Mouse (Mus musculus) forebrain, embryonic 15.5 days (tissue): ENCODE measurements at regions not wholly inside any gene's neighbourhood (a gene's known extent, or its start where the extent isn't known, plus 50 kb on each side); places are given as distances from the start of the nearest gene placed in this dataset.

ENCODE experiments used
- ATAC-seq: fragments of 200-750 bp; cut with Nextera tagmentation; replicated peaks from 2 replicates; pipeline ENCODE4 v1.8.0; 2017; ENCODE audit warnings: mild to moderate bottlenecking, moderate TSS enrichment, moderate library complexity
- H3K27ac ChIP-seq: fragments of 300-500 bp; sonication (generic); replicated peaks from 2 replicates; pipeline ENCODE4 v1.5.1; 2015; ENCODE audit warnings: mild to moderate bottlenecking, inconsistent platforms
- H3K27me3 ChIP-seq: fragments of 300-500 bp; sonication (generic); 2 replicates; pipeline ENCODE4 v1.6.1; 2015; ENCODE audit warnings: inconsistent platforms
- H3K36me3 ChIP-seq: fragments of 300-500 bp; sonication (generic); 2 replicates; pipeline ENCODE4 v1.6.1; 2015; ENCODE audit warnings: mild to moderate bottlenecking, inconsistent platforms
- H3K4me1 ChIP-seq: fragments of 300-500 bp; sonication (generic); 2 replicates; pipeline ENCODE4 v1.6.1; 2015; ENCODE audit warnings: inconsistent platforms
- H3K4me2 ChIP-seq: fragments of 300-500 bp; sonication (generic); replicated peaks from 2 replicates; pipeline ENCODE4 v1.6.1; 2015; ENCODE audit warnings: mild to moderate bottlenecking, inconsistent platforms
- H3K4me3 ChIP-seq: fragments of 300-500 bp; sonication (generic); 2 replicates; pipeline ENCODE4 v1.5.1; 2015; ENCODE audit warnings: mild to moderate bottlenecking, inconsistent platforms
- H3K9ac ChIP-seq: fragments of 300-500 bp; sonication (generic); replicated peaks from 2 replicates; pipeline ENCODE4 v1.6.1; 2015; ENCODE audit warnings: mild to moderate bottlenecking, inconsistent platforms
- H3K9me3 ChIP-seq: fragments of 300-500 bp; sonication (generic); 2 replicates; pipeline ENCODE4 v1.6.1; 2016; ENCODE audit warnings: inconsistent platforms
- WGBS: fragments of 180-500 bp; shearing (Covaris S2); methylation state at CpG from one replicate; pipeline ENCODE4 v1.1.7; 2015; ENCODE audit warnings: mixed read lengths; 5-methylcytosine and 5-hydroxymethylcytosine counted together

GRCm38 (mm10) chr6:140816359-140816758 lies 87.3 kb downstream of the Gm11077 start:
- 19% methylated on average over 1 of the region's 1 CpGs for WGBS
- H3K4me2 ChIP-seq: no peak overlapping the region
- H3K4me3 ChIP-seq: no peak overlapping the region
- H3K9me3 ChIP-seq: no peaks in the 10 kb centered on the region
- H3K27ac ChIP-seq: no peak overlapping the region
- no peaks in the 10 kb centered on the region for H3K36me3 ChIP-seq
- H3K27me3 ChIP-seq: no peaks in the 10 kb centered on the region
- H3K4me1 ChIP-seq: no peaks in the 10 kb centered on the region
- H3K9ac ChIP-seq: no peak overlapping the region
- ATAC-seq: no peak

- Histone ChIP-seq H3K9me3 (no peaks in the 10 kb centered on the region), H3K27ac (no peak overlapping the region), H3K4me3 (no peak overlapping the region), H3K36me3 (no peaks in the 10 kb centered on the region), H3K27me3 (no peaks in the 10 kb centered on the region), H3K4me1 (no peaks in the 10 kb centered on the region), H3K9ac (no peak overlapping the region), H3K4me2 (no peak overlapping the region)
- 60% methylated on average over 6 of the region's 6 CpGs for WGBS
- ATAC-seq: no peak
Measured at GRCm38 (mm10) chr6:140816831-140817230, 87.7 kb downstream of the Gm11077 start.

GRCm38 (mm10) chr6:140819451-140819878 lies 90.4 kb downstream of the Gm11077 start:
- no peaks in the 10 kb centered on the region for H3K27me3 ChIP-seq
- WGBS: 79% methylated on average over 8 of the region's 8 CpGs
- no peak overlapping the region for H3K4me2 ChIP-seq
- H3K27ac ChIP-seq: no peak overlapping the region
- ATAC-seq: no peak
- no peak overlapping the region for H3K9ac ChIP-seq
- H3K9me3 ChIP-seq: no peaks in the 10 kb centered on the region
- H3K4me1 ChIP-seq: no peaks in the 10 kb centered on the region
- H3K36me3 ChIP-seq: no peaks in the 10 kb centered on the region
- H3K4me3 ChIP-seq: no peak overlapping the region

GRCm38 (mm10) chr6:140826522-140826921 lies 97.4 kb downstream of the Gm11077 start:
- H3K4me2 ChIP-seq: no peak overlapping the region
- H3K9ac ChIP-seq: no peak overlapping the region
- H3K4me1 ChIP-seq: no peaks in the 10 kb centered on the region
- ATAC-seq: no peak
- no peak overlapping the region for H3K4me3 ChIP-seq
- H3K9me3 ChIP-seq: no peaks in the 10 kb centered on the region
- no peak overlapping the region for H3K27ac ChIP-seq
- no peaks in the 10 kb centered on the region for H3K36me3 ChIP-seq
- no peaks in the 10 kb centered on the region for H3K27me3 ChIP-seq

GRCm38 (mm10) chr6:140827651-140828050 lies 98.6 kb downstream of the Gm11077 start:
- ATAC-seq: no peak
- Histone ChIP-seq H3K9ac (no peak overlapping the region), H3K4me3 (no peak overlapping the region), H3K36me3 (no peaks in the 10 kb centered on the region), H3K27me3 (no peaks in the 10 kb centered on the region), H3K9me3 (no peaks in the 10 kb centered on the region), H3K4me1 (no peaks in the 10 kb centered on the region), H3K4me2 (no peak overlapping the region), H3K27ac (no peak overlapping the region)

- ATAC-seq: no peak
- Histone ChIP-seq H3K9ac (no peak overlapping the region), H3K27me3 (no peaks in the 10 kb centered on the region), H3K9me3 (no peaks in the 10 kb centered on the region), H3K27ac (no peak overlapping the region), H3K4me2 (no peak overlapping the region), H3K36me3 (no peaks in the 10 kb centered on the region), H3K4me1 (no peaks in the 10 kb centered on the region), H3K4me3 (no peak overlapping the region)
- WGBS: 88% methylated on average over 8 of the region's 8 CpGs
Measured at GRCm38 (mm10) chr6:140843292-140843991, 114.4 kb downstream of the Gm11077 start.

GRCm38 (mm10) chr6:140847165-140847564 lies 118.1 kb downstream of the Gm11077 start:
- WGBS: 85% methylated on average over 3 of the region's 3 CpGs
- no peaks in the 10 kb centered on the region for H3K27me3 ChIP-seq

GRCm38 (mm10) chr6:140852420-140852819 lies 123.3 kb downstream of the Gm11077 start:
- Histone ChIP-seq H3K4me2 (no peak overlapping the region), H3K27ac (no peak overlapping the region), H3K36me3 (no peaks in the 10 kb centered on the region), H3K27me3 (no peaks in the 10 kb centered on the region), H3K4me3 (no peak overlapping the region), H3K9ac (no peak overlapping the region), H3K4me1 (peaks cover 13% of the 10 kb centered on the region), H3K9me3 (no peaks in the 10 kb centered on the region)
- WGBS: 55% methylated on average over 5 of the region's 5 CpGs
- ATAC-seq: no peak

More at GRCm38 (mm10) chr6:140847165-140847564, 118.1 kb downstream of the Gm11077 start:
- Histone ChIP-seq H3K4me2 (no peak overlapping the region), H3K9me3 (no peaks in the 10 kb centered on the region), H3K27ac (no peak overlapping the region), H3K36me3 (no peaks in the 10 kb centered on the region), H3K9ac (no peak overlapping the region), H3K4me1 (no peaks in the 10 kb centered on the region), H3K4me3 (no peak overlapping the region)
- ATAC-seq: no peak

- WGBS: 48% methylated on average over 5 of the region's 5 CpGs
- Histone ChIP-seq H3K27ac (no peak overlapping the region), H3K27me3 (no peaks in the 10 kb centered on the region), H3K36me3 (no peaks in the 10 kb centered on the region), H3K4me3 (no peak overlapping the region), H3K4me1 (peaks cover 16% of the 10 kb centered on the region), H3K9ac (no peak overlapping the region), H3K9me3 (no peaks in the 10 kb centered on the region), H3K4me2 (no peak overlapping the region)
- no peak for ATAC-seq
Measured at GRCm38 (mm10) chr6:140853508-140853907, 124.4 kb downstream of the Gm11077 start.

- no peak for ATAC-seq
Measured at GRCm38 (mm10) chr6:140854691-140855090, 125.6 kb downstream of the Gm11077 start.

GRCm38 (mm10) chr6:140856468-140857117 lies 127.5 kb downstream of the Gm11077 start:
- peak; percentile 55 for ATAC-seq
- Histone ChIP-seq H3K4me1 (peaks cover 16% of the 10 kb centered on the region), H3K36me3 (no peaks in the 10 kb centered on the region), H3K4me3 (peak overlapping the region; percentile 23), H3K27me3 (no peaks in the 10 kb centered on the region), H3K9me3 (no peaks in the 10 kb centered on the region), H3K9ac (peak overlapping the region; percentile 3; the same call in 1 of the 2 replicates), H3K4me2 (peak overlapping the region; percentile 47), H3K27ac (0 out of 2 replicates have a peak overlapping the region, but pooled peaks have one; percentile 4)
- WGBS: 23% methylated on average over 14 of the region's 14 CpGs

More at GRCm38 (mm10) chr6:140854691-140855090, 125.6 kb downstream of the Gm11077 start:
- Histone ChIP-seq H3K4me2 (no peak overlapping the region), H3K9ac (no peak overlapping the region), H3K27ac (no peak overlapping the region), H3K36me3 (no peaks in the 10 kb centered on the region), H3K4me3 (no peak overlapping the region), H3K4me1 (peaks cover 16% of the 10 kb centered on the region), H3K27me3 (no peaks in the 10 kb centered on the region), H3K9me3 (no peaks in the 10 kb centered on the region)
- WGBS: 67% methylated on average over 6 of the region's 6 CpGs

- Histone ChIP-seq H3K9me3 (no peaks in the 10 kb centered on the region), H3K36me3 (no peaks in the 10 kb centered on the region), H3K27me3 (no peaks in the 10 kb centered on the region), H3K4me2 (peak overlapping the region; percentile 47), H3K9ac (peak overlapping the region; percentile 3; the same call in 1 of the 2 replicates), H3K27ac (peak overlapping the region; percentile 4; the same call in 1 of the 2 replicates), H3K4me1 (peaks cover 16% of the 10 kb centered on the region), H3K4me3 (peak overlapping the region; percentile 23)
- ATAC-seq: peak; percentile 69
- 15% methylated on average over 18 of the region's 18 CpGs for WGBS
Measured at GRCm38 (mm10) chr6:140857118-140857746, 128.1 kb downstream of the Gm11077 start.
